Mouse (Mus musculus) natural killer cell, adult 2 months (primary cell): ENCODE data around the gene Olfr1392.

Source experiments
- DNase-seq, 2 experiments: peaks; one replicate each; pipeline ENCODE4 v3.0.0; 2022; ENCODE audit warnings: low spot score in 2 of 2

The Olfr1392 gene

GRCm38 (mm10) chr11:49251380-49251761 is 33.7 kb upstream of the Olfr1392 start:
- DNase-seq, result no peak

- no peak for DNase-seq
Observed at GRCm38 (mm10) chr11:49252048-49252447, 33.0 kb upstream of the Olfr1392 start.

GRCm38 (mm10) chr11:49253035-49253434 is 32.0 kb upstream of the Olfr1392 start:
- DNase-seq, result no peak

DNA sequence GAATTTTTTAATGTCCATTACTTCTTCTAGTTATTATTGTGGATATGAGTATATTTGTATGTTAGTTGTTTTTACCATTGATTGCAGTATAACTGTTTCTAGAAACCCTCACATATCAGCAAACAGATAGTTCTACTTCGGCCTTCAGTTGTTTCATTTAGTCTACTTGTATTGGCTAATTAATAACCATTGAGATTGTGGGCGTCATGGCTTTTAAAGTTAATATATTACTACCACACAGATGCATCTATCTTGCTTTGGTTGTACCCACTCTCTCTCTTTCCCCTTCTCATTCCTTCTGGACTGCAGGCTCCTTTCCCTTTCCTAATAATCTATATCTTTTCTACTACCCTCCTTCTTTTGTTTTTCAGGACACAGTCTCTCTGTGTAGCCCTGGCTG is 25.8 kb upstream of the Olfr1392 start:
- no peak for DNase-seq

GRCm38 (mm10) chr11:49259829-49260228 is 25.3 kb upstream of the Olfr1392 start:
- DNase-seq, result no peak

DNA sequence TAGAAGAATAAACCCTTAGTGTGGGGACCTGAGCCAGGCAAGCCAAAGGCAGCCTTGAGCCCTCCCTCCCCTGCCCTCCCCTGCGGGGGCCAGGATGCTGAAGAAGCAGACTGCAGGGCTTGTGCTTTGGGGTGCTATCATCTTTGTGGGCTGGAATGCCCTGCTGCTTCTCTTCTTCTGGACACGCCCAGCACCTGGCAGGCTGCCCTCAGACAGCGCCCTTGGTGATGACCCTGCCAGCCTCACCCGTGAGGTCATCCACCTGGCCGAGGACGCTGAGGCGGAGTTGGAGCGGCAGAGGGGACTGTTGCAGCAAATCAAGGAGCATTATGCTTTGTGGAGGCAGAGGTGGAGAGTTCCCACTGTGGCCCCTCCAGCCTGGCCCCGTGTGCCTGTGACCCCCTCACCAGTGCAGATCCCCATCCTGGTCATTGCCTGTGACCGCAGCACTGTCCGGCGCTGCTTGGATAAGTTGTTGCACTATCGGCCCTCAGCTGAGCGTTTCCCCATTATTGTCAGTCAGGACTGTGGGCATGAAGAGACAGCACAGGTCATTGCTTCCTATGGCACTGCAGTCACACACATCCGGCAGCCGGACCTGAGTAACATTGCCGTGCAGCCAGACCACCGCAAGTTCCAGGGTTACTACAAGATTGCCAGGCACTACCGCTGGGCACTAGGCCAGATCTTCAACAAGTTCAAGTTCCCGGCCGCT is 24.3 kb upstream of the Olfr1392 start:
- no peak for DNase-seq

GRCm38 (mm10) chr11:49261313-49261855 is 23.7 kb upstream of the Olfr1392 start:
- DNase-seq, result no peak

GRCm38 (mm10) chr11:49262286-49262685 is 22.8 kb upstream of the Olfr1392 start:
- DNase-seq, result no peak

GRCm38 (mm10) chr11:49263149-49263548 is 21.9 kb upstream of the Olfr1392 start:
- DNase-seq, result no peak

GRCm38 (mm10) chr11:49264081-49264480 is 21.0 kb upstream of the Olfr1392 start:
- no peak for DNase-seq

GRCm38 (mm10) chr11:49264622-49265021 is 20.5 kb upstream of the Olfr1392 start:
- DNase-seq, result no peak

DNA sequence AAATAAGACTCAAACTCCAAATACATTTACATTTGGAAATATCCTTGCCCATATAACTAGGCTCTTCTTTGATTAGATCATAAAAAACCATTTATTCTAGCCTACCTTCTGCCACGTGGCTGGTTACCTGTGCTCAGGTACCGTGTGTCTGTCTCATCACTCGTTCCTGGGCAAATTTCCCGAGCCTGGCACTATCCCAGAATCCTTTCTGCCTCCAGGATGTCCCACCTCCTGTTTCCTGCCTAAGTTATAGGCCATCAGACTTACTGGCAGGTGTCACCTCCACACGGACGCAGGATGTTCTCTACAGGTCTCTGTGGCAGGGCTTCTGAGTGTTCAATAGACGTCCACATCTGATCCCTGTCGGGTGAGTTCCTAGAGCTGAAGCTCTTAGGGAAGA is 20.0 kb upstream of the Olfr1392 start:
- DNase-seq, result no peak

DNA sequence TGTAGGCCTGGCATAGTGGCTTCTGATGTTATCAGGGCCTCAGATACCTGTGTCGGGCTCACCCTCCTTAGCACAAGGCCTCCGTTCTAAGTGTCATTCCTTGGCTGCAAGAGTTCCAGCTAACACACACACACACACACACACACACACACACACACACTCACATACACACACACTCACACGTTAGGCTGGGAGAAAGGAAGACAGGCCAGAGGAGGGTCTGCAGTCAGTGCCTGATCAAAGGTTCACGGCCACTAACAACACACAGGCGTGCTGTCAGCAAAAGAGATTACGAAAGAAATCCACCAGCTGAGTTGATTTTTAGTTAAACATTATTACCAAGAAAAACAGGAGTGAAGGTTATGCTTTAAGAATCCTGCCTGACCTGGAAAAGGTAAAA is 18.4 kb upstream of the Olfr1392 start:
- DNase-seq, result no peak

DNA sequence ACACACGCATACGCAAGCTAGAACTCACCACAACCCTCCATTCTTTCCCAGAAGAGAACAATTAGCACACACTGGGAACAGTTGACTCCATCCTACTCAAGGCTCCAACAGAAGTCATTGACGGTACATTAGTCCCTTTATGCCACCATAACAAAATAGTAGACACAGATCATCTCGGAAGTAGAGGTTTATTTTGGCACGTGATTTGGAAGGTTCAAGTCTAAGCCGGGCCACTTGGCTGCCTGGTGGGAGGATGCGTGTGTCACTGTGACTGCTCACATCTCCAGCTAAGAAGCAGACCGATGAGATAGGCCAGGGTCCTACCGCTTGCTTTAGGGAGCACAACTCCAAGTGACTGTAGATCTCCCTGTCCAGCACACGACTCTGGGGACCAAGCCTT is 17.8 kb upstream of the Olfr1392 start:
- no peak for DNase-seq

GRCm38 (mm10) chr11:49267970-49268579 is 17.0 kb upstream of the Olfr1392 start:
- DNase-seq, result no peak

GRCm38 (mm10) chr11:49269761-49270160 is 15.3 kb upstream of the Olfr1392 start:
- DNase-seq, result peak in 1 of 2 experiments; percentile 30

GRCm38 (mm10) chr11:49270368-49270767 is 14.7 kb upstream of the Olfr1392 start:
- DNase-seq, result no peak

DNA sequence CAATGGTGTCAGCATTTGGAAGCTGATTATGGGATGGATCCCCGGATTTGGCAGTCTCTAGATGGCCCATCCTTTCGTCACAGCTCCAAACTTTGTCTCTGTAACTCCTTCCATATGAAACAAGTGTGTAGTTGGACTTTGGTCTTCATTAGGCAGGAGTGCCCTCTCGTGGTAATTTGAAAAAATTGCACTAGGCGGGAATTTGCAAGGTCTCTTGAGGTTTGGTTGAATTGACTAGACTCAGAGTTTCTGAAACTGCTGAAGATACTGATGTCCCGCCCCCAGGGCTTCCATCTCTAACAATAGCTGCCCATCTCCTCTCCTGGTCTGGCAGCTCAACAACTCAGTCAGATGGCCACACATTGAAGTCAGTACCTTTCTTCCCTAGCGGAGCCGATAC is 13.7 kb upstream of the Olfr1392 start:
- DNase-seq, result peak; percentile 29 to 57

- no peak for DNase-seq
Observed at GRCm38 (mm10) chr11:49273834-49274519, 11.1 kb upstream of the Olfr1392 start.

GRCm38 (mm10) chr11:49278222-49278621 is 6.9 kb upstream of the Olfr1392 start, which contains the start of gene Olfr1393:
Gene Olfr1393 (plus strand): TSS chr11:49278304.
- DNase-seq, result no peak

DNA sequence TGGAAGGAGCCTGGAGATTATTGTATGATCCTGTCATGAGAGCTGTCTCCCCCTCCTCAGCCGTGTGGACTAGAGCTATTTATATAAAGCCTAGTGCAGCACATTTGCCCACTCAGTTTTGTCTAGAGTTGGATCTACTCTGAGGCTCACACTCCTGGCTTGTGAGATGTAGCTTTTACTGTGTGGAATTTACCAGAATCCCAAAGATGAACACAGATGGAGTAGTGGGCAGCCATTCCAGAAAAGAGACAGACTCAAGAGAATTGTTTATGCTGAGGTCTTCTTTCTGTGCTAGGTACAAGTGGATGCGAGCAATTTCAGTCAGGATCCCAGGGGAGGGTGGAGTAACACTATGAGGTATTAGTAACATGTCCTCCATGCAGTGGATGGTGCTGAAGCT is 2.2 kb downstream of the Olfr1392 start:
- no peak for DNase-seq

DNA sequence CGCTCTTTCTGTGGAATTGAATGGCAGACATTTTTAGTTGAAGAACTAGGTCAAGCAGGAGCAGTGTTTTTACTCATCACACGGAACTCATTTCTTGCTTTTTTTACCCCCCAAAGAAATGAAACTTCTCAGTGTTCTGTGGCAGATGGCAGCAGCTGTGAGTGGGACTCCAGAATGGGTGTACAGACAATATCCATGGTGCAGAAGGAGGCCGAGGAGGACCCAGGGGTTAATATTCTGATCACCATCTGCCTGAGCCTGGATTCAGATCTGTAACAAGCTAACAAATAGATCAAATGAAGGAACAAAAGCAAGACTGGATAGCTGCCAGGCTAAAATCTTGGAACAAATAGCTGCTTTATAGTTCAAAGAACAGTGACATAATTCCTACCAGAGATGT is 7.7 kb downstream of the Olfr1392 start:
- DNase-seq, result no peak

- no peak for DNase-seq
Observed at GRCm38 (mm10) chr11:49304441-49304840, 19.4 kb downstream of the Olfr1392 start, which contains the start of gene Olfr10. Gene Olfr10 (plus strand): TSS chr11:49304741.
